Mouse (Mus musculus) liver, embryonic 11.5 days (tissue): ENCODE measurements at regions not wholly inside any gene's neighbourhood (a gene's known extent, or its start where the extent isn't known, plus 50 kb on each side); places are given as distances from the start of the nearest gene placed in this dataset.

Experiments
- ATAC-seq: fragments of 200-750 bp; cut with Nextera tagmentation; replicated peaks from 2 replicates; pipeline ENCODE4 v1.8.0; 2017; ENCODE audit warnings: moderate number of reproducible peaks, mild to moderate bottlenecking, moderate TSS enrichment, moderate library complexity; ENCODE audit not compliant: low FRiP score
- DNase-seq: peaks from one replicate; pipeline ENCODE4 v3.0.0-alpha.2; 2017; ENCODE audit warnings: low spot score
- H3K27ac ChIP-seq: fragments of 300-500 bp; sonication (generic); 2 replicates; pipeline ENCODE4 v1.5.1; 2014; ENCODE audit warnings: mild to moderate bottlenecking, low read depth, low read length, control low read depth
- H3K27me3 ChIP-seq: fragments of 300-500 bp; sonication (generic); replicated peaks from 2 replicates; pipeline ENCODE4 v1.6.1; 2014; ENCODE audit warnings: low read length, mixed read lengths; ENCODE audit not compliant: control insufficient read depth, insufficient read depth
- H3K36me3 ChIP-seq: fragments of 300-500 bp; sonication (generic); 2 replicates; pipeline ENCODE4 v1.6.1; 2014; ENCODE audit warnings: mild to moderate bottlenecking, low read length, moderate library complexity, mixed read lengths; ENCODE audit not compliant: control insufficient read depth, insufficient read depth
- H3K4me1 ChIP-seq: fragments of 300-500 bp; sonication (generic); replicated peaks from 2 replicates; pipeline ENCODE4 v1.6.1; 2014; ENCODE audit warnings: low read length, mixed read lengths; ENCODE audit not compliant: control insufficient read depth, insufficient read depth
- H3K4me2 ChIP-seq: fragments of 300-500 bp; sonication (generic); 2 replicates; pipeline ENCODE4 v1.6.1; 2014; ENCODE audit warnings: mild to moderate bottlenecking, control low read depth, moderate library complexity
- H3K4me3 ChIP-seq: fragments of 300-500 bp; sonication (generic); 2 replicates; pipeline ENCODE4 v1.5.1; 2014; ENCODE audit warnings: low read depth, low read length, control low read depth
- H3K9ac ChIP-seq: fragments of 300-500 bp; sonication (generic); 2 replicates; pipeline ENCODE4 v1.6.1; 2014; ENCODE audit warnings: low read depth, low read length, control low read depth
- H3K9me3 ChIP-seq: fragments of 300-500 bp; sonication (generic); 2 replicates; pipeline ENCODE4 v1.6.1; 2016; ENCODE audit warnings: low read length, inconsistent platforms, mixed read lengths; ENCODE audit not compliant: control insufficient read depth
- WGBS: fragments of 180-500 bp; shearing (Covaris S2); extraction: QIAGEN DNeasy Blood & Tissue Kit; methylation state at CpG from one replicate; pipeline ENCODE4 v1.1.7; 2014; 5-methylcytosine and 5-hydroxymethylcytosine counted together

- Histone ChIP-seq H3K27me3 (no peaks in the 10 kb centered on the region), H3K4me2 (peak overlapping the region; percentile 42), H3K36me3 (no peaks in the 10 kb centered on the region), H3K9me3 (no peaks in the 10 kb centered on the region), H3K9ac (0 out of 2 replicates have a peak overlapping the region, but pooled peaks have one; percentile 14), H3K4me3 (no peak overlapping the region), H3K27ac (peak overlapping the region; percentile 77), H3K4me1 (peaks cover 33% of the 10 kb centered on the region)
- ATAC-seq: peak; percentile 69
- no peak for DNase-seq
- 29% methylated on average over 11 of the region's 11 CpGs for WGBS
Observed at GRCm38 (mm10) chr13:97452386-97453089, 211.6 kb downstream of the Enc1 start.

- Histone ChIP-seq H3K4me3 (no peak overlapping the region), H3K9me3 (no peaks in the 10 kb centered on the region), H3K4me1 (peaks cover 33% of the 10 kb centered on the region), H3K27me3 (no peaks in the 10 kb centered on the region), H3K4me2 (no peak overlapping the region), H3K9ac (no peak overlapping the region), H3K27ac (no peak overlapping the region), H3K36me3 (no peaks in the 10 kb centered on the region)
- no peak for ATAC-seq
- WGBS: 62% methylated on average over 10 of the region's 10 CpGs
- DNase-seq: no peak
Observed at GRCm38 (mm10) chr13:97451276-97451675, 210.4 kb downstream of the Enc1 start.

- Histone ChIP-seq H3K27ac (no peak overlapping the region), H3K4me1 (peaks cover 18% of the 10 kb centered on the region), H3K9me3 (no peaks in the 10 kb centered on the region), H3K4me3 (no peak overlapping the region), H3K27me3 (no peaks in the 10 kb centered on the region), H3K4me2 (no peak overlapping the region), H3K9ac (no peak overlapping the region), H3K36me3 (no peaks in the 10 kb centered on the region)
- WGBS: 86% methylated on average over 1 of the region's 1 CpGs
- no peak for DNase-seq
- ATAC-seq: no peak
Observed at GRCm38 (mm10) chr13:97448123-97448522, 207.2 kb downstream of the Enc1 start.

GRCm38 (mm10) chr13:97443731-97444428 is 203.0 kb downstream of the Enc1 start:
- Histone ChIP-seq H3K4me2 (no peak overlapping the region), H3K36me3 (no peaks in the 10 kb centered on the region), H3K9ac (no peak overlapping the region), H3K27ac (no peak overlapping the region), H3K9me3 (no peaks in the 10 kb centered on the region), H3K4me3 (no peak overlapping the region), H3K27me3 (no peaks in the 10 kb centered on the region), H3K4me1 (peaks cover 30% of the 10 kb centered on the region)
- WGBS: 68% methylated on average over 14 of the region's 14 CpGs
- ATAC-seq (no peak), DNase-seq (no peak)

GRCm38 (mm10) chr13:97442806-97443205 is 201.9 kb downstream of the Enc1 start:
- H3K4me1 ChIP-seq: peaks cover 34% of the 10 kb centered on the region
- H3K36me3 ChIP-seq: no peaks in the 10 kb centered on the region
- H3K4me2 ChIP-seq: no peak overlapping the region; the same call in 1 of the 2 replicates
- H3K27ac ChIP-seq: no peak overlapping the region
- DNase-seq: no peak
- no peaks in the 10 kb centered on the region for H3K27me3 ChIP-seq
- no peak overlapping the region for H3K9ac ChIP-seq
- no peak overlapping the region for H3K4me3 ChIP-seq
- H3K9me3 ChIP-seq: no peaks in the 10 kb centered on the region
- no peak for ATAC-seq
- 51% methylated on average over 1 of the region's 1 CpGs for WGBS

GRCm38 (mm10) chr13:97442283-97442682 is 201.4 kb downstream of the Enc1 start:
- H3K9me3 ChIP-seq: no peaks in the 10 kb centered on the region
- H3K27ac ChIP-seq: peak overlapping the region; percentile 46; the same call in 1 of the 2 replicates
- H3K36me3 ChIP-seq: no peaks in the 10 kb centered on the region
- H3K4me2 ChIP-seq: peak overlapping the region; percentile 43
- ATAC-seq (no peak), DNase-seq (no peak)
- H3K4me3 ChIP-seq: no peak overlapping the region
- 24% methylated on average over 10 of the region's 10 CpGs for WGBS
- H3K9ac ChIP-seq: no peak overlapping the region
- H3K4me1 ChIP-seq: peaks cover 34% of the 10 kb centered on the region
- no peaks in the 10 kb centered on the region for H3K27me3 ChIP-seq

GRCm38 (mm10) chr13:97441803-97442202 is 200.9 kb downstream of the Enc1 start:
- 40% methylated on average over 2 of the region's 2 CpGs for WGBS
- H3K9me3 ChIP-seq: no peaks in the 10 kb centered on the region
- peak overlapping the region; percentile 43 for H3K4me2 ChIP-seq

GRCm38 (mm10) chr13:97439216-97439979 is 198.5 kb downstream of the Enc1 start:
- H3K9ac ChIP-seq: no peak overlapping the region

More at GRCm38 (mm10) chr13:97441803-97442202, 200.9 kb downstream of the Enc1 start:
- ATAC-seq: no peak
- no peaks in the 10 kb centered on the region for H3K36me3 ChIP-seq
- 0 out of 2 replicates have a peak overlapping the region, but pooled peaks have one; percentile 0 for H3K27ac ChIP-seq
- H3K4me1 ChIP-seq: peaks cover 38% of the 10 kb centered on the region
- H3K27me3 ChIP-seq: no peaks in the 10 kb centered on the region; the same call in 1 of the 2 replicates
- no peak for DNase-seq
- H3K9ac ChIP-seq: no peak overlapping the region
- no peak overlapping the region for H3K4me3 ChIP-seq

More at GRCm38 (mm10) chr13:97439216-97439979, 198.5 kb downstream of the Enc1 start:
- H3K4me2 ChIP-seq: peak overlapping the region; percentile 28
- WGBS: 27% methylated on average over 16 of the region's 16 CpGs
- DNase-seq (no peak), ATAC-seq (no peak)
- peaks cover 47% of the 10 kb centered on the region for H3K4me1 ChIP-seq
- no peaks in the 10 kb centered on the region for H3K9me3 ChIP-seq
- no peak overlapping the region for H3K4me3 ChIP-seq
- H3K27ac ChIP-seq: 0 out of 2 replicates have a peak overlapping the region, but pooled peaks have one; percentile 9
- H3K36me3 ChIP-seq: no peaks in the 10 kb centered on the region
- peaks cover 7% of the 10 kb centered on the region for H3K27me3 ChIP-seq
